Mouse (Mus musculus) hindbrain, embryonic 12.5 days (tissue): ENCODE data around the gene Capns2. TPM values are rescaled to one million over a fixed set of nuclear protein-coding genes. Genes with fewer than 3 reads are reported as not detected.

Experiments used
- ATAC-seq: fragments of 200-750 bp; cut with Nextera tagmentation; 2 replicates; pipeline ENCODE4 v1.8.0; 2017; ENCODE audit warnings: moderate TSS enrichment; ENCODE audit not compliant: low FRiP score
- H3K27ac ChIP-seq: fragments of 300-500 bp; sonication (generic); 2 replicates; pipeline ENCODE4 v1.5.1; 2016; ENCODE audit warnings: mild to moderate bottlenecking
- H3K27me3 ChIP-seq: fragments of 300-500 bp; sonication (generic); 2 replicates; pipeline ENCODE4 v1.6.1; 2016; ENCODE audit warnings: mild to moderate bottlenecking
- H3K36me3 ChIP-seq: fragments of 300-500 bp; sonication (generic); 2 replicates; pipeline ENCODE4 v1.6.1; 2016; ENCODE audit warnings: mild to moderate bottlenecking
- H3K4me1 ChIP-seq: fragments of 300-500 bp; sonication (generic); 2 replicates; pipeline ENCODE4 v1.6.1; 2016
- H3K4me2 ChIP-seq: fragments of 300-500 bp; sonication (generic); replicated peaks from 2 replicates; pipeline ENCODE4 v1.6.1; 2016; ENCODE audit warnings: mild to moderate bottlenecking
- H3K4me3 ChIP-seq: fragments of 300-500 bp; sonication (generic); 2 replicates; pipeline ENCODE4 v1.5.1; 2016; ENCODE audit warnings: mild to moderate bottlenecking
- H3K9ac ChIP-seq: fragments of 300-500 bp; sonication (generic); 2 replicates; pipeline ENCODE4 v1.6.1; 2016; ENCODE audit warnings: mild to moderate bottlenecking, moderate library complexity
- H3K9me3 ChIP-seq: fragments of 300-500 bp; sonication (generic); replicated peaks from 2 replicates; pipeline ENCODE4 v1.6.1; 2016; ENCODE audit warnings: mild to moderate bottlenecking
- WGBS: fragments of 180-500 bp; shearing (Covaris S2); methylation state at CpG from one replicate; pipeline ENCODE4 v1.1.7; 2016; 5-methylcytosine and 5-hydroxymethylcytosine counted together
- polyA plus RNA-seq: library from polyadenylated mRNA; unstranded; fragments of >200 nt; fragmentation: Nextera tagmentation; extraction: Ambion mirVana; gene quantifications from 2 replicates; pipeline ENCODE4 v1.2.1, GENCODE M21; 2016

Gene Capns2
- 0.36 and 0.47 TPM in 2 replicates for polyA plus RNA-seq

DNA sequence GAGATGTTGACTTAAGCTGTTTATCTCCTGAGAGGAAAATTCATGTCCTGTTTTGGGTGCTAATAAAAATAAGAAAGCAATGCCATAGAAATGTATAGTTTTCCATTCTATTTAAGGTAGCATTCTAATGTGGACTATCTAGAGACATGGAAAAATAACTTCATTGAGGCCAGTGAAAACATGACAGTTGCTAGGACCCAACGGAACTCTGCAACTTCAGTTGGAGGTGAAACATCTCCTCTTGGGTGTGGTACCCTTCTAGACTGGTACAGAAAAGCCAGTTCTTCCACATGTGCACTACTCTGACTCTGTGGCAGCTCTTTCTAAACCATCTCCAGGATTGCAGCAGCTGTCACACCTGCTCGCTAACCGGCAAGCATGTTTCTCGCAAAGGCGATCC is at the start of gene Capns2:
Gene Capns2 (plus strand): TSS at position 301 of the 400 bp plus-strand sequence.
- Histone ChIP-seq H3K27me3 (no peaks in the 10 kb centered on the region), H3K4me1 (no peaks in the 10 kb centered on the region), H3K9ac (no peak within 1 kb of the TSS), H3K27ac (no peak within 1 kb of the TSS), H3K36me3 (no peaks in the 10 kb centered on the region), H3K4me2 (no peak within 1 kb of the TSS), H3K9me3 (no peaks in the 10 kb centered on the region), H3K4me3 (no peak within 1 kb of the TSS)
- no peak for ATAC-seq
- 92% methylated on average over 5 of the region's 5 CpGs for WGBS

DNA sequence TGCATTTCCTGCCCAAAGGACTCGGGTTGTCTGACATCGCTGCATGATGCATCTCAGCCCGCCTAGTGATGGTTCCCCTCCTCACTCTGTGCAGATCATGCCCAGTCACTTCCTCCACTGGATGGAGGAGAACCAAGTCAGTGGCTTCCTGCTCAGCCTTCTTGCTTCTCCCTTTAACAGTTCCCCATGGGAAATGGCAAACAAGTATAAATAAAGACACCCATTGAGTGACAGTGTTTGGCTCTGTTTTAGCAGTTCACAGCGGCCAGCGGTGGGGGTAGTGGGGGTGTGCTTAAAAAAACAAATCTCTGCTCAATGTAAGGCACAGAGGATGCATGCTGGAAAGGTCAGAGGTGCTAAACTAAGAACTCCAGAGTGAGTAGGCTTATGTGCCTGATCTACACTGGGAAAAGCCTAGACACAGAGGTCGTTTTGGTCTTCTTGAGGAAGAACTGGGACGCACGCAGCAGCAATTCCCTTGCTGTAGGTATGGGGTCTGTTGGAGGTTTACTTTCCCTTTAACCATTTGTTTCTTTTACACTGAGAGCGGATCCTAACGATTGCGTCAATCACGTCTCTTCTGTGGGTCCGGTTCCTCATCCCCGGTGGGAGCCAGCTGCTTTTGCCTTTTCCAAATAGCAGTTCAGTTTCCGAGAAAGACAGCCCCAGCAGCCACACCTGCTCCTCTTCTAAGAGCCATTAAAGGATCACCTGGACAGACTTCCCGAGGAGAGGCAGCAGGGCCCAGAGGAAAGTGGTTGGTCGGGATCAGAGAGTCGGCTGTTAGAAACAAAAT is 47.8 kb upstream of the Capns2 start:
- H3K9me3 ChIP-seq: 0 out of 2 replicates have a peak, but pooled peaks cover 2% of the 10 kb centered on the region
- peaks cover 16% of the 10 kb centered on the region for H3K4me1 ChIP-seq
- no peak overlapping the region for H3K4me3 ChIP-seq
- 54% methylated on average over 18 of the region's 18 CpGs for WGBS
- H3K9ac ChIP-seq: no peak overlapping the region
- no peak overlapping the region for H3K27ac ChIP-seq
- no peak for ATAC-seq
- H3K4me2 ChIP-seq: no peak overlapping the region
- H3K27me3 ChIP-seq: peaks cover 10% of the 10 kb centered on the region; the same call in 1 of the 2 replicates
- H3K36me3 ChIP-seq: no peaks in the 10 kb centered on the region

DNA sequence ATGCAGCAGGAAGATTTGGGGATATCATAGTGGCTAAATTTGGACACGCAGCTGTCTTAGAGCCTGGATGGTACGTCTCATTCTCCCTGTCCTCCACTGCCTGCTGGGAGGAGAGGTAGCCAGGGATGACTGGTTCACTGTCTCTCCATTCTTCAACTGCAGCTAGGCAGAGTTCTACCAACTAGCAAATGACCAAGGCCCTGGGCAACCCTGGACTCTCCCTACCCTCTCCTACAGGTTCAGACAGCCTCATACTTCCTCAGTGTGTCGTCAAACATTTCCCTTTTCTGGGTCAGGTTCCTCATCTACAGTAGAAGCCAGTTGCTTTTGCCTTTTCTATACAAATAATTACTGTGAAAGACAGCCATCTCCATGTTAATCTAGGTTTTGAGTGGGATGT is 46.5 kb upstream of the Capns2 start:
- H3K4me1 ChIP-seq: peaks cover 16% of the 10 kb centered on the region

DNA sequence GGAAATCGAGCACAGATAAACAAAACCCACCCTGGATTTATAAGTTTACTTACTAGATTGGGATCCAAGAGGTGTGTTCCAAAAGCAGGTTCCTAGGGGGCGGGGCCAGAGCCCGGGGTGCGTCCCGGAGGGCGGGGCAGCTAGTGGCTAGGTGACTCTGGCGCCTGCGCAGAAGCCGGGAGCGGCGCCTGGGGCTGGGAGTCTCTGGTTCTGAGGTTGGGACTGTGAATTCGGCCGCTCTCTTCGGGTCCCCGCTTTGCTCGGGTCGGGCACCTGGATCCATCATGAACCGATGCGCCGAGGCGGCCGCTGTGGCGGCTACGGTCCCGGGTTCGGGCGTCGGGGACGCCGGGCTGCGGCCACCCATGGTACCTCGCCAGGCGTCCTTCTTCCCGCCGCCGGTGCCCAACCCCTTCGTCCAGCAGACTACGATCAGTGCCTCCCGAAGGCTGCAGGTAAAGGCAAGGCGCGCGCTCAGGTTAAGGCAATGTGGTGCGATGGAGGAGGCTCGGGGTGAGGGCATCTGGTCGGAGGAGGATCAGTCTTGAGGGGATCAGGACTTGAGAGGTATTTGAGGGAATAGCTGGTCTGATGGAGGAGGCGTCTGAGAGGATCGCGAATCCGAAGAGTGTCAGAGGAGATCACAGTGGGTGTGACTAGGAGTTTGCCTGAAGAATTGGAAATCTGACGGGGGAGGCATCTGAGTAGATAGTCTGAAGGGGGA is 45.9 kb upstream of the Capns2 start, which contains the start of gene Lpcat2:
Gene Lpcat2 (plus strand): TSS at position 169 of the 724 bp plus-strand sequence.
- Histone ChIP-seq H3K9ac (peak within 1 kb of the TSS; percentile 79), H3K27ac (no peak within 1 kb of the TSS)
- WGBS: under 1% methylated on average over 50 of the region's 50 CpGs

More for the DNA sequence above, 46.5 kb upstream of the Capns2 start:
- no peak overlapping the region for H3K4me3 ChIP-seq
- ATAC-seq: no peak
- H3K9me3 ChIP-seq: 0 out of 2 replicates have a peak, but pooled peaks cover 2% of the 10 kb centered on the region
- 88% methylated on average over 3 of the region's 3 CpGs for WGBS
- no peak overlapping the region for H3K9ac ChIP-seq
- H3K4me2 ChIP-seq: peak overlapping the region; percentile 74
- no peak overlapping the region for H3K27ac ChIP-seq
- H3K36me3 ChIP-seq: no peaks in the 10 kb centered on the region
- peaks cover 10% of the 10 kb centered on the region; the same call in 1 of the 2 replicates for H3K27me3 ChIP-seq

DNA sequence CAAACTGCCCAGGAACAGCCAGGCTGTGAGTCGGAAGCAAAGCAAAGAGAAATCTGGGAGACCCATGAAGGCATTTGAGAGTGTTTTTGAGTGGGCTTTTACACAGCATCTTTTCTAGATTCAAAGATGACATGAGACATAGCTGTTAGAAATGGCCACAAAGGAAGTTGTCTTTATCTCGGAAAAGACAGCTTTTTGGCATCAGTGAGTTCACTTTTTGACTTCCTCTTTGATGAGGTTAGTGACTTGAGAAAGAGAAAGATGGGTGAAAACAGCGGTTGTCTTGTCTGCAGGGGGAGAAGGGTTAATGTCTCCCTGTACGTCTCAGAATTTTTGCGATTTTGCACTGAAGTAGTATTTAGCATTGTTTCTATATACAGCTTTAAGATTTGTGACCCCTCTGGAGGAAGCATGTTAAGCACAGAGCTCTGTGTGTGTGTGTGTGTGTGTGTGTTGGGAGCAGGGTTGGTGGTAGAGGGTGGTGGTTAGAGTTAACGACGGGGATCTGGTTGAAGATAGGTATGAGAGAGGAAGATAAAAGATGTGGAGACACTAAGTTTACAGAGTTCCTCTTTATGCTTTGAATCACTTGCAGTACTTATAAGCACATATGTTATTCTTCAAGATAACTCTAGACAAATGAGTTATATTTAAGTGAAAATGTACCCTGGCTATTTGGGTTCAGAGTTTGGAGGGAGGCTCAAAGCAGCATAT is 44.8 kb upstream of the Capns2 start:
- peak overlapping the region; percentile 74 for H3K4me2 ChIP-seq

More for the DNA sequence above, 45.9 kb upstream of the Capns2 start, which contains the start of gene Lpcat2:
- peaks cover 11% of the 10 kb centered on the region for H3K4me1 ChIP-seq
- peak within 1 kb of the TSS; percentile 74 for H3K4me2 ChIP-seq
- H3K27me3 ChIP-seq: peaks cover 10% of the 10 kb centered on the region; the same call in 1 of the 2 replicates
- peak; percentile 70 for ATAC-seq
- H3K36me3 ChIP-seq: no peaks in the 10 kb centered on the region
- peak within 1 kb of the TSS; percentile 62 for H3K4me3 ChIP-seq
- H3K9me3 ChIP-seq: 0 out of 2 replicates have a peak, but pooled peaks cover 2% of the 10 kb centered on the region

DNA sequence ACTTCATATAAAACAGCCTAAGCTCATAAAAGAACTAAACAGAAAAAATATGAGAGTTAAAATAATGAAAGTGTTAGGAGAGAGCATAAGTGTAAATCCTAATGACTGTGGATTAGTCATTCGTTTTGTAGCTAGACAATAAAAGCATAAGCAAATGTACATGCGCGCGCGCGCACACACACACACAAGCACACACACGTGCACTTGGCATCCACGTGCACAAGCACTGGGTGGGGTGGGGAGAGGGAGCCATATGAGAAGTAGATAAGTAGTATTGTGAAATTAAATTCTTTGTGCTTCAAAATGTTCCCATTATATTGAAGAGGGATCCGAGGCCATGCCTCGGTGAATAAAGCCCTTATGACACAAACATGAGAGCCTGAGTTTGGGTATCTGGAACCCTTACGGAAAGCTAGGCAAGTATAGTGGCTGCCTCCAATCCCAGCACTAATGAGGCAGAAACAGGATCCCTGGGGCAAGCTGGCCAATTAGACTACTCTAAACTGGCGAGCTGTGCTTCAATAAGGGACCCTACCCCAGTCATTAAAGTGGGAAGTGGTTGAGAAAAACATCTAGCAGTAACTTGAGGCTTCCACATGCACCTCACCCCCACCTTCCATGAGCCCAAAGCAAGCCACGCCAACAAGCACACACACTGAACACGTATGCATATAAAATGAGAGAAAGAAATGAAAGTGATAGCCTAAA is 42.6 kb upstream of the Capns2 start:
- Histone ChIP-seq H3K4me2 (no peak overlapping the region), H3K27me3 (peaks cover 10% of the 10 kb centered on the region; the same call in 1 of the 2 replicates), H3K27ac (no peak overlapping the region), H3K36me3 (no peaks in the 10 kb centered on the region), H3K4me1 (no peaks in the 10 kb centered on the region; the same call in 1 of the 2 replicates), H3K9me3 (0 out of 2 replicates have a peak, but pooled peaks cover 2% of the 10 kb centered on the region), H3K4me3 (no peak overlapping the region), H3K9ac (no peak overlapping the region)
- WGBS: 84% methylated on average over 14 of the region's 14 CpGs
- no peak for ATAC-seq

More for the DNA sequence above, 44.8 kb upstream of the Capns2 start:
- peaks cover 2% of the 10 kb centered on the region; the same call in 1 of the 2 replicates for H3K4me1 ChIP-seq
- peaks cover 10% of the 10 kb centered on the region; the same call in 1 of the 2 replicates for H3K27me3 ChIP-seq
- H3K4me3 ChIP-seq: peak overlapping the region; percentile 62; the same call in 1 of the 2 replicates
- no peak for ATAC-seq
- 0 out of 2 replicates have a peak, but pooled peaks cover 2% of the 10 kb centered on the region for H3K9me3 ChIP-seq
- 89% methylated on average over 7 of the region's 7 CpGs for WGBS
- no peak overlapping the region for H3K27ac ChIP-seq
- no peaks in the 10 kb centered on the region for H3K36me3 ChIP-seq
- H3K9ac ChIP-seq: no peak overlapping the region

DNA sequence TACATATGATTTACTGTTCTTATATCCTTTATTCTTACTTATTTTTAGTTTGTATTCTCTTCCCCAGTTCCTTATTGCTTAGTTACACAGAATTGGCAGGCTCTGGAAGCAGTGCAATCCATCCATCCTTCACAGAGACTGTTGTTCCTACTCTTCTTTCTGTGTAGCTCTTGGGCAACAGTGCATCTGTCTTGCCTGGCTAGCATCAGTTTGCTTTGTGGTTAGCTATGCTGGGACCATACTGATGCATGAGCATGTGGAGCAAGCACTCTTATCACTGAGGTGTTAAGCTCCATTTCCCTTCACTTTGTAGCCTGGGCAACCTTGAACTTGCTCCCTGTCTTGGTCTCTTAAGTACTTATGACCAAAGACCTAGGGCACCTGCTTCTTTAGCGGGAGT is 39.2 kb upstream of the Capns2 start:
- Histone ChIP-seq H3K4me2 (no peak overlapping the region), H3K9ac (no peak overlapping the region), H3K27me3 (no peaks in the 10 kb centered on the region), H3K4me1 (no peaks in the 10 kb centered on the region), H3K27ac (no peak overlapping the region), H3K9me3 (no peaks in the 10 kb centered on the region), H3K4me3 (no peak overlapping the region), H3K36me3 (no peaks in the 10 kb centered on the region)
- 95% methylated on average over 1 of the region's 1 CpGs for WGBS
- no peak for ATAC-seq

DNA sequence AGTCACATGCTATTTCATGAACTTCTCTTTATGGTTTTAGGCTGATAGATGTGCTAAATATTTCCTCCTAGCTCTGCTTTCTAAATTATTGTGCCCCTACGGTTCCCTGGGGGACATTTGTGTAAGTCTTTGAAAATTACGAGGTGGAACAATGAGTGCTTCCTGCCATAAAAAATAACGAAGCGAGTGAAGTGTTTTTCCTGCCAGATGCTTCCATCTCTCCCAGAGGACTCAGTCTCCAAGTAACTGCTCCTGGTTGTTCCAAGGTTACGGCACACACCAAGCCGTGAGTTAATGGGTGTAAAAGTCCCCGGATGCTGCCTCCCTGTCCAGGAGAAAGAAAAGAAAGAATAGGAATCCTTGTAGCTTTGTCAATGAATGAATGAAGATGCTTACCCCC is 30.9 kb upstream of the Capns2 start:
- H3K4me2 ChIP-seq: no peak overlapping the region
- no peak for ATAC-seq
- no peak overlapping the region for H3K9ac ChIP-seq
- WGBS: 43% methylated on average over 7 of the region's 7 CpGs
- H3K9me3 ChIP-seq: no peaks in the 10 kb centered on the region
- no peaks in the 10 kb centered on the region for H3K36me3 ChIP-seq
- no peaks in the 10 kb centered on the region for H3K27me3 ChIP-seq
- 0 out of 2 replicates have a peak overlapping the region, but pooled peaks have one; percentile 23 for H3K27ac ChIP-seq
- no peak overlapping the region for H3K4me3 ChIP-seq
- H3K4me1 ChIP-seq: peaks cover 7% of the 10 kb centered on the region; the same call in 1 of the 2 replicates

DNA sequence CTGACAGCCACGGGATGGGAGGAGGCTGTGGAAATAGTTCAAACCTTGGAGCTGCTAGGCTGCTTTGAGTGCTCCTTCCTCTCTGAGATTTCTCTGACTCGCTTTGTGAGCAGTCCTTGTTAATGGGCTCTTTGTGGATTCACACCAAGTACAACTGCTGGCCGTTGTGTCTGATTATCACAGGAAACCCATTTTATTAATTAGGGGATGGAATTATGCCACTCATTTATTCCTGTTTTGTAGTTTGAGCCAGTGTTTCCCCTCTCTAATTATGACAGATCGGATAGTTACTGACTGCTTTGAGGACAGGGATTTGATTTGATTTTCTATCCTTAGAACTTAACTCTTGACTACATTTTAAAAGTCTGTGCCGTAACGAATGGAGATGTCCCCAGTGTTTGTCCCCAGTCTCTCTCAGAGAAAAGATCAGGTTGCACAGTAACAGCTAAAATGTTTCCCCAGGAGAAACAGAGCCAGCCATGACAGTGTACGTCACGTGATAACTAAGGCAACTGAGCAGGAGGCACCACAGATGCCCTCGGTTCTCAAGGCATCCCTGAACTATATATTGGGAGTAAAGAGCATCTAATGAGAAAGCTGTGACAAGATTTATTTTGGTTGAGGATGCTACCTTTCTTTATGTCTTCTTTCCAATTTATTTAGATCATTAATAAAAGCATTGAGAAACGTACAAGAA is 29.0 kb upstream of the Capns2 start:
- Histone ChIP-seq H3K27ac (no peak overlapping the region), H3K36me3 (no peaks in the 10 kb centered on the region), H3K4me2 (no peak overlapping the region), H3K4me3 (no peak overlapping the region), H3K9ac (no peak overlapping the region), H3K27me3 (no peaks in the 10 kb centered on the region), H3K4me1 (peaks cover 7% of the 10 kb centered on the region; the same call in 1 of the 2 replicates), H3K9me3 (no peaks in the 10 kb centered on the region)
- ATAC-seq: no peak
- WGBS: 63% methylated on average over 10 of the region's 10 CpGs

DNA sequence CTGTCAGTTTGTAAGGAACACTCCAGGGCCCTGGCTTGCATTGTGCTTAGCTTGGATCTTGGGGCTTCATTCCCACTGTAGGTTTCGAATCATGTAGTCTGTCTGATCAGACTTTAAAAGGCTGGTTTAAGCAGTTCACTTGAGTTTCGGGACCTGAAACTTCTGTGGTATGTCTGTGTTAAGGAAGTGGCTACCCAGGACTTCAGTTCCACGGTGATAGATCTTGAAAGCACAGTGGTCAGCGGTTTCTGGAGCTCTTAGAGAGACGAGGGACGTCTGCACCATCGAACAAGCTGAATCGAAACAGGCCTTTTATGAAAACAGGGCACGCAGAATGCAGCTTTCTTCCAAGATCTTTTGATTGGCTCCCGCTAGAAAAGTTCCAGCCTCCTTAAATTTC is 25.4 kb upstream of the Capns2 start:
- Histone ChIP-seq H3K4me3 (no peak overlapping the region), H3K36me3 (no peaks in the 10 kb centered on the region), H3K4me1 (no peaks in the 10 kb centered on the region), H3K27me3 (no peaks in the 10 kb centered on the region), H3K9me3 (no peaks in the 10 kb centered on the region), H3K9ac (no peak overlapping the region), H3K4me2 (no peak overlapping the region), H3K27ac (no peak overlapping the region)
- ATAC-seq: no peak
- 55% methylated on average over 10 of the region's 10 CpGs for WGBS

DNA sequence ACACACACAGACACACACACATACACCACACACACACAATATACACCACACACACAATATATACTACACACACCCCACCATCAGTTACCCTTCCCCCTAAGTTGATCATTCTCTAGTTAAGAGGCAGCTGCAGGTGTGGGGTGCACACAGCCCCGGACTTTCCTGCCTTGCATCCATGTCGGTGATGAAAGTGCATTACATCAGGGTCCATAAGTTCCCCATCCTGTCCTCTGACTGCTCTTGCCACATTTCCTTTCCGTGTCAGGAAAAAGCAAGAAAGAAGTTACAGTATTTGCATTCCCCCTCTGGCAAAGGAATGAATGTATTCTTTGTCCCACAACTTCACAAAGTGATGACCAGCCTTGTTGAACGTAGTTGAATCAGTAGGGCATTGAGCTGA is 20.0 kb upstream of the Capns2 start:
- ATAC-seq: no peak
- Histone ChIP-seq H3K27ac (no peak overlapping the region), H3K4me3 (no peak overlapping the region), H3K4me1 (no peaks in the 10 kb centered on the region), H3K9me3 (no peaks in the 10 kb centered on the region), H3K4me2 (no peak overlapping the region), H3K36me3 (no peaks in the 10 kb centered on the region), H3K27me3 (no peaks in the 10 kb centered on the region), H3K9ac (no peak overlapping the region)
- 67% methylated on average over 4 of the region's 4 CpGs for WGBS
